Mouse (Mus musculus) myocyte (in vitro differentiated cells): ENCODE results near the gene Il13.

Source experiments
- MYOD1 ChIP-seq, 3 experiments: IDR thresholded peaks; one replicate each; pipeline ENCODE4 v1.6.1; 2011; ENCODE audit warnings: control low read depth in 2 of 3, low read depth in 2 of 3, mild to moderate bottlenecking in 2 of 3, moderate library complexity in 1 of 3; ENCODE audit not compliant: insufficient read length in 2 of 3, control insufficient read depth in 1 of 3
- POLR2A ChIP-seq: IDR thresholded peaks from one replicate; pipeline ENCODE4 v1.6.1; 2011; ENCODE audit warnings: low read depth, mild to moderate bottlenecking, control low read depth, moderate library complexity; ENCODE audit not compliant: insufficient read length
- POLR2AphosphoS2 ChIP-seq: IDR thresholded peaks from one replicate; pipeline ENCODE4 v1.6.1; 2011; ENCODE audit warnings: low read depth, control low read depth; ENCODE audit not compliant: insufficient read length
- TCF12 ChIP-seq: IDR thresholded peaks from one replicate; pipeline ENCODE4 v1.6.1; 2011; ENCODE audit warnings: mild to moderate bottlenecking, control low read depth; ENCODE audit not compliant: poor library complexity, insufficient read depth, severe bottlenecking

- TF ChIP-seq TCF12 (no peak), POLR2AphosphoS2 (no peak), MYOD1 (IDR thresholded peaks at IDR 0.05; ENCODE audit: control insufficient read depth in 1 of 3, insufficient read length in 2 of 3, low read depth in 2 of 3) (no peak), POLR2A (no peak)
These were observed 49.0 kb downstream of the Il13 start for GRCm38 (mm10) chr11:53585510-53585909.
